In genomic region chr8:106563691-106564182, GRCm38 (mm10) we compare ENCODE assay signal across 8 mouse cellular contexts. TPM values are rescaled to one million over a fixed set of nuclear protein-coding genes. Genes with fewer than 3 reads are reported as not detected.
DNase-seq lines count a peak whose midpoint lies in the region; ATAC-seq and TF ChIP-seq lines count a peak whose summit lies in the region.

No protein-coding gene starts in this region.

- no peaks in the 10 kb centered on the region for H3K36me3 ChIP-seq in lung, embryonic 14.5 days (ENCODE audit: insufficient read depth)

- 58% methylated on average over 3 of the region's 3 CpGs for WGBS in lung, embryonic 14.5 days

- no peaks in the 10 kb centered on the region for H3K4me1 ChIP-seq in lung, embryonic 14.5 days (ENCODE audit: insufficient read depth)

- ATAC-seq in hematopoietic stem cell, adult 5-6 weeks (replicated peaks in 1 of 2; ENCODE audit: insufficient read depth in 1 of 2, low FRiP score in 2 of 2, low TSS enrichment in 1 of 2, low read depth in 1 of 2, poor library complexity in 2 of 2, severe bottlenecking in 2 of 2) = peak; percentile 80 to 87
- ATAC-seq in lung, embryonic 14.5 days (ENCODE audit: insufficient read depth) = peak; percentile 75

- H3K9me3 ChIP-seq in lung, embryonic 14.5 days (ENCODE audit: low read depth, low read length) = no peaks in the 10 kb centered on the region

- no peak for TF ChIP-seq CTCF in lung, embryonic 14.5 days (IDR thresholded peaks at IDR 0.05; ENCODE audit: low read depth)

- H3K27me3 ChIP-seq in lung, embryonic 14.5 days (ENCODE audit: insufficient read depth, low read length) = no peaks in the 10 kb centered on the region

- no peak overlapping the region for H3K4me2 ChIP-seq in lung, embryonic 14.5 days

- no peak overlapping the region for H3K4me3 ChIP-seq in lung, embryonic 14.5 days (ENCODE audit: low read depth, low read length)

- H3K27ac ChIP-seq in lung, embryonic 14.5 days (ENCODE audit: low read depth) = peak overlapping the region; percentile 73

- peak; percentile 40 to 42 for DNase-seq in spleen, postnatal 36 days (ENCODE audit: low spot score in 2 of 2)
- no peak for DNase-seq in spleen, adult 12 weeks (ENCODE audit: low spot score)
- peak; percentile 58 for DNase-seq in lung, embryonic 14.5 days
- DNase-seq in urinary bladder, postnatal 4 days (ENCODE audit: low spot score in 2 of 2) = peak; percentile 62 to 65
- no peak for DNase-seq in ovary, postnatal 10 days (ENCODE audit: low spot score)
- DNase-seq in right cerebral cortex, postnatal 36 days (ENCODE audit: low spot score in 2 of 2) = no peak
- no peak for DNase-seq in layer of hippocampus, postnatal 36 days

- no peak overlapping the region for H3K9ac ChIP-seq in lung, embryonic 14.5 days

RNA-seq across cellular contexts. Expression of gene Gm10073, which starts 9.5 kb away (rescaled TPM):
- total RNA-seq in hematopoietic stem cell, adult 5-6 weeks (2017) = 11.4 and 20.0 TPM in 2 replicates
- 10.1 and 11.4 TPM in 2 replicates for polyA plus RNA-seq in lung, embryonic 14.5 days (2014; fragmentation: Nextera tagmentation; extraction: Ambion mirVana)
- total RNA-seq in layer of hippocampus, postnatal 36 days (2021) = 10 to 100 TPM; 86.3 to 90.8 TPM

RNA-seq across cellular contexts. Expression of gene Cdh1, which starts 39.4 kb away (rescaled TPM):
- total RNA-seq in hematopoietic stem cell, adult 5-6 weeks (2017) = 0.60 and 0.88 TPM in 2 replicates
- 85.3 and 89.8 TPM in 2 replicates for polyA plus RNA-seq in lung, embryonic 14.5 days (2014; fragmentation: Nextera tagmentation; extraction: Ambion mirVana)
- total RNA-seq in layer of hippocampus, postnatal 36 days (2021) = under 1 TPM; 0.20 to 0.48 TPM

RNA-seq across cellular contexts. Expression of gene Cdh3, which starts 53.0 kb away (rescaled TPM):
- not detected in 2 replicates for total RNA-seq in hematopoietic stem cell, adult 5-6 weeks (2017)
- 13.9 and 15.5 TPM in 2 replicates for polyA plus RNA-seq in lung, embryonic 14.5 days (2014; fragmentation: Nextera tagmentation; extraction: Ambion mirVana)
- total RNA-seq in layer of hippocampus, postnatal 36 days (2021) = under 1 TPM; 0.07 to 0.35 TPM

Comparison
In these comparisons a context has a peak if more than half of its experiments do, and no peak if none do; other contexts are left out.
1. DNase-seq: peak in spleen, postnatal 36 days (2 of 2), lung, embryonic 14.5 days (single experiment) and urinary bladder, postnatal 4 days (2 of 2); none in spleen, adult 12 weeks (single experiment), ovary, postnatal 10 days (single experiment), right cerebral cortex, postnatal 36 days (0 of 2) and layer of hippocampus, postnatal 36 days (0 of 2).